Mouse (Mus musculus): ENCODE measurements around the gene Clps.

The Clps gene

GRCm38 (mm10) chr17:28515431-28516341, 44.9 kb downstream of the Clps start:
- no peak for TF ChIP-seq GATA4 (IDR thresholded peaks at IDR 0.05; ENCODE audit: insufficient replicate concordance, low read length)

- TF ChIP-seq GATA4 (IDR thresholded peaks at IDR 0.05; ENCODE audit: insufficient replicate concordance, low read length) = no peak
Observed at GRCm38 (mm10) chr17:28514555-28514954, 46.0 kb downstream of the Clps start.

GRCm38 (mm10) chr17:28513844-28514243, 46.7 kb downstream of the Clps start:
- TF ChIP-seq GATA4 (IDR thresholded peaks at IDR 0.05; ENCODE audit: insufficient replicate concordance, low read length) = no peak

- no peak for TF ChIP-seq GATA4 (IDR thresholded peaks at IDR 0.05; ENCODE audit: insufficient replicate concordance, low read length)
Observed at GRCm38 (mm10) chr17:28513337-28513736, 47.2 kb downstream of the Clps start.

GRCm38 (mm10) chr17:28512696-28513095, 47.9 kb downstream of the Clps start:
- TF ChIP-seq GATA4 (IDR thresholded peaks at IDR 0.05; ENCODE audit: insufficient replicate concordance, low read length) = peak; percentile 72; the same call in 1 of the 2 replicates

- TF ChIP-seq GATA4 (IDR thresholded peaks at IDR 0.05; ENCODE audit: insufficient replicate concordance, low read length) = no peak
Observed at GRCm38 (mm10) chr17:28511616-28512541, 48.7 kb downstream of the Clps start.

- no peak for TF ChIP-seq GATA4 (IDR thresholded peaks at IDR 0.05; ENCODE audit: insufficient replicate concordance, low read length)
Observed at GRCm38 (mm10) chr17:28510445-28511342, 49.9 kb downstream of the Clps start.

Measured in liver, adult (tissue).